Mouse (Mus musculus): ENCODE data around the gene Hpse2.
A peak's percentile ranks its signal among the peaks of the same experiment; 100 is the strongest.
"Not testable (repeated sequence)": the region's sequence is repeated elsewhere in the genome, so short reads cannot be mapped to it uniquely, and the experiment has no call there.

Hpse2 gene

DNA sequence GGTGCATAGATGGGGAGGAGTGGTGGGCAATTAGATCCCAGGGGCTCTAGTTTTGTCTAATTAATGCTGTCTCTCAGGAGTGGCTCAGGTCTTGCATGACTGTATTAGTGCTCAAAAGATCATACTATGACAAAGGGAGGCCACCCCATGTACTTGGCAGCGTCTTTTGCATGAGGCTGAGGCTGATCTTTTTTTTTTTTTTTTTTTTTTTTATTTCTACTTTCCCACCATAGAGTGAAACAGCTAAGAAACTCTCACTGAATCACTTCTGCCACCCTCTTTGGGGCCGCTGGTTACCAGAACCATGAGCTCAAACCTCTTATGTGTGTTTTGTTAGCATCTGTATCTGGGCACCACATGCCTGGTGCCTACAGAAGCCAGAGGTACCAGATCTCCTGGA lies 549.0 kb downstream of the Hpse2 start:
- DNase-seq = no peak

DNA sequence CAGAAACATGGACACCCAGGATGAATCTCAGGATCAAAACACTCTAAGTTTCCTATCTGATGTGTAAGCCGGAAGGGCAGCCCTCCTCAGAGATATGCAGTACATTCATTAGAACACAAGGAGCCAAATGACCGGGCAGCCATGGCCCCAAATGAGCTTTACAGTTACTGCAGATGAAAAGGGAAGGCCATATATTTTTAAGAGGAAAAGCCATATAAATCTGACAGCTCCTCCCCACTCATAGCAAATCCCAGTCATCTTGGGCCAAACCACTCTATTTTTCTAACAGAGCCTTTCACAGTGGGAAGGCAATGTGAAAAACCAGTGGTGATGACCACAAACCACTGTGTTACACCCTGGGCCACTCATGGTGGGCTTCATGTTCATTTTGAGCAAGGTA lies 549.9 kb downstream of the Hpse2 start:
- no peak for DNase-seq

DNA sequence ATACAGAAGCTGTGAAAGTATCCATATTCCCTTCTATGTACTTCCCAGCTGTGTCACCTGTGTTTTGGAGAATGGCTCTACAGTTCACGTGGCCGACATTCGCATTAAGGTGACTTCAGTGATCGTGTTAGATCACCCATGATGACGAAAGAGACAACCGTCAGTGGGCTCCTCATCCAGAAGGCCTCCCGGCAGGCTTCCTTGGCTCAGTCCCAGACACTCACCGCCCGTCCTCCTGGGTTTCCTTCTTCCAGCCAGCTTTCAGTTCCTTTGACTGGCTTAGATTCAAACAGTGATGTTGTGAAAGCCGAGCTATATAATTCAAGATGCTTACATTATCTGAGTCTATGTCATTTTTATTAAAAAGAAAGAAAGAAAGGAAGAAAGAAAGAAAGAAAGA lies 550.6 kb downstream of the Hpse2 start:
- peak; percentile 83 to 87 for DNase-seq

DNA sequence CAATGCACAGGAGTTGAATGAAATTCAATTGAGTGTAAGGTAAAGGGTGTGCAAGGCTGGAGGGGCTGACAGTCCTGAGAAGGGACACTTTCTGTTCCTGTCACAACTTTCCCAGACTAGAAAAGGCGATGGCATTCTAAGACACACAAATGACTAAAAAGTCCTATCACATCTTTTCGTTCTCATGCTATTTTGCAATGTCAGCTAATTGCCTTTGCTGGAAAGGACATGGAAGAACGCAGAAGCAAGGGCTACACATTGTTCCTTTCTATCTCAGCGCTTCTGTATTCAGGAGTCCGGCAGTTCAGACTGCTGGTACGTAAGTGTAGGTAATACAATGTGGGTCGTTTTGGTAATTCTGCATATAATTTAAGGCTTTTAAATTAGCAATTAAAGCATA lies 555.0 kb downstream of the Hpse2 start:
- DNase-seq = no peak

DNA sequence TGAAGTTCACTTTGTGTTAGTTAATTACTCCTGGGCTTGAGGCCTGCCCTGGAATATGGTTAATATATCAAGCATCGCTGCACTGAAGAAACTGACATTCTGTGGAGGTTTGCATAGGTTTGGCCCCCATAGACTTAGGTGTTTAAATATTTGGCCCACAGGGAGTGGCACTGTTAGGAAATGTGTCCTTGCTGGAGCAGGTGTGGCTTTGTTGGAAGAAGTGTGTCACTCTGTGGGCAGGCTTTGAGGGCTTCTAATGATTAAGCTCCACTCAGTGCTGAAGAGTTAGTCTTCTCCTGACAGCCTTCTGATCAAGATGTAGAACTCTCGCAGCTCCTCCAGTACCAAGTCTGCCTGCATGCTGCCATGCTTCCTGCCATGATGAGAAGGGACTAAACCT lies 555.9 kb downstream of the Hpse2 start:
- DNase-seq = no peak

DNA sequence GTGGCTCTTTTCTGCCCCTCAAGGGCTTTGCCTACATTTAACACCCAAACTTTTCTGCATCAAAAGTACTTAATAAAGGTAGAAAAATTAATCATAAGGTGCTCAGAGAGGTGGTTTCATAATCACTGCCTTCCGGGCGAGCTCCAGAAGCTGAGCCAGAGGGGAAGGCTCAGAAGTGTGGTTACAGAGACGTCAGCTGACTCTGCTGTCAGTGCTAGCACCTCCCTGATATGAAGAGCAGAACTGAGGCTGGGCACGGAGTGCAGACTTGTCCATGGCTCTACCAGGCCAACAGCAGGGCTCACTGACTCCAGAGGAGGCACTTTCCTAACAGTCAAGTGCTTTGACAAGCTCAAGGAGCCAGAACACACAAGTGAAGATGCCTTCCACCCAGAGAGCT lies 559.0 kb downstream of the Hpse2 start:
- DNase-seq = no peak

DNA sequence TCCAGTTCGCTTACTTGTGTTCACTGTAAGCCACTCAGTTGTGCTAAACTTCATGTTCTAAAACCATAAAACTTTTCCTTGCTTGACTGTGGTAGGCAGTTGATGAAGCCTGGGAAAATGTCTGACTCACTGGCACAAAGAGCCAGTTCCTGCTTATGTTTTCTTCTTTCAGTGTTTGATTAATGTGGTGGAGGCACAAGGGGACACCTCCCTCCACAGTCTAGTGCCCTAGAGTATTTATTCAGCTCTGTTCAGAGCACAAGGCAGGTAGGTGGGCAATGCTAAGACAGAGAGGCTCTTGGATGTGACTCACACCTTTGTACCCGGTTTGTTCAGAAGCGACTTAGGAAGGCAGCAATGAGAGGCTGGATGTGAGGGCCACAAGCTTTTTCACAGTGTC lies 560.3 kb downstream of the Hpse2 start:
- no peak for DNase-seq

DNA sequence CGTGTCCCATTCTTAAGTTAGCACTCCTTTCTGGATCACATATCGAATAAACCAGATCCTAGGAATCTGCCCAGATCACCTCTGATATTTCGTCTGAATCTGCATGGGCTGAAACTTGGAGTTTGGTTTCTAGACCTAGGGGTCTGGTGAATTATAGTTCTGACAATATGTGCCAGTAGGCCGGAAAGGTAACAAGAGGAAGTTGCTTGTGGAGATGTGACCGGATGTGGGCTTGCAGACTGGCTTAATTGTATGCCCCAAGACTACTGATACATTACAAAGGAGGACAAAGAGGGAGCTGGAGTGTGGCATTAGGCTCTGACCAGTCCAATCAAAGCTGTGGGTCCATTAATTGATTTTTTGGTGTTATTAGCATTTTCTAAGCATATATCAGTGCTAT lies 568.0 kb downstream of the Hpse2 start:
- DNase-seq = no peak

DNA sequence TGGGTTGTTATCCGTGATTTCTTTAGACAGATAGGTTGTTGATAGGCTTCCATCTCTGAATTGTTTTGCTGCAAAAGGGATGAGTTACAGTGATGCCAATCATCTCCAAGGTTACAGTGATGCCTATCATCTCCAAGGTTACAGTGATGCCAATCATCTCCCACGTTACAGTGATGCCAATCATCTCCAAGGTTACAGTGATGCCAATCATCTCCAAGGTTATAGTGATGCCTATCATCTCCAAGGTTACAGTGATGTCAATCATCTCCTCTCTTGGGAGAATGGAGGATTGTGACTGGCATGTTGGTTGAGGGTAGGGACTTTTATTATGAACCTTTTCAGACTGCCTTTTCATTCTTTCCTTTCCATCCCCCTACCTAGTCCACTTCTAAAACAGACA lies 570.4 kb downstream of the Hpse2 start:
- no peak for DNase-seq

DNA sequence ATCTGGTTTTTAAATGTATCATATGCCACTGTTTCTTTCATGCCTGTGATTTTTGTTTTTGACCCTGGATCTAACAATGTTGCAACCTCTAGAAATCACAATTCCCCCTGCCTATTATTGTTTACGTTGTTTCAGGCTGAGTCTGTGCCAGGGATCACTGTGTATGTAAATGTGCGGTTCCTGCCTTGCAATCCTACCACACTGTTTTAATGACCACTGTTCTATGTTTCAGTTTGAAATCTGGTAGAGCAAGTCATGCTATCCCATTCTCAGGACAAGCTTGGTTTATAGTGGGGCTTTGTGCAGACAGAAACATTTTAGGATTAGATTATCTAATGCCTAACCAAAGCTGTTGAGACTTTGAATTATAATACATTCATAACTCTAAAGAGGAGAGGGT lies 571.9 kb downstream of the Hpse2 start:
- DNase-seq = no peak

DNA sequence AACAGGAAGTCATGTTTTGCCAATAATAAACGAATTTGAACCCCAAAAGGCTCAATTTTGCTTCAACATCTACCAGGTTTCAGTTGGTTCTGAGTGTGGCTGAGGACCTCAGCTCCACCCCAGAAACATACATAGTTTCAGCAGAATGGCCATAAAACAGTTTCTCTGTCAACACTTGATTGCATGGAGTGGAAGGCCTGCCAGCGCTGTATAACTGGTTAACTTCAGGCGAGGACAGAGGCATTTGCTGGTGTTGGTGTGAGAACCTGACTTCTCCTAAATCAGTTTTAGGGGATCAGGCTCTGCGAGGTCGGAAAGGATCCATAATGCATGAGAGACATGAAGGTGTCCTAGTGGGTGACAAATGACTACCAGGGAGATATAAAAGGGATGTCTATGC lies 578.0 kb downstream of the Hpse2 start:
- no peak for DNase-seq

DNA sequence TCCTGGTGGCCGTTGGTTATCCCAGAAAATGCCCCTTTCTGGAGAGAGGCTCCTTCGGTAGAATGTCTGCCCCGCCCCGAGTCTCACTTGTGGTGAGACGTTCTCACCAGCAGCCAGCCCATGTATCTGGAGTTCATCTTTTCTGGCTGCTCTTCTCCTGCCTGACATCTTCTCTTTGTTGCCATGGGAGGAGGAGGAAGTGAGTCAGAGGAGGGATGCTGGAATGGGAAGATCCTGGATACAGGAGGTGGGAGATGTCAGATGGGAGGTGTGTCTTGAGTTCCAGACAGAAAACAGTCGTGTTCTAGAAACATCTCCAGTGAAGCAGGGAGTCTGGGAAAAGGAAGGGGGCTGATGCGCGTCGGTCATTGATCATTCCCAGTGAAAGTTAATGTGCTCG lies 578.7 kb downstream of the Hpse2 start:
- DNase-seq = no peak

DNA sequence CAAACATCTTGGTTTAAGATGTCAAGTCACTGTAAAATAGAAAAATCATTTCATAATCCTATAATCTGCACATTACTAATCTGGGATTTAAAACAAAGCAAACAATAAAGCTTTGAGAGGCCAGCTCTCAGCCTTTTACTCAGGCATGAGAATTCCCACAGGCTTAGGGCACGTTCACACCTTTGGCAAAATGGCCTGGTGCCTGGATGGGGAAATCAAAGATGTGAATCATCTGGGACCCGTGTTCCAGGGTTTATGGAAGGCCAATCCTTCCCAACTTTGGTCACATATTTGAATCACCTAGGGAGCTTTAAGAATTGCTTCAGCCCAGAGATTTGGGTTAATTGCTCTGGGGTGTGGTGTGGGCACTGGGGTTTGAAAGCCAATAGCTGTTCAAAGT lies 590.3 kb downstream of the Hpse2 start:
- DNase-seq = no peak

DNA sequence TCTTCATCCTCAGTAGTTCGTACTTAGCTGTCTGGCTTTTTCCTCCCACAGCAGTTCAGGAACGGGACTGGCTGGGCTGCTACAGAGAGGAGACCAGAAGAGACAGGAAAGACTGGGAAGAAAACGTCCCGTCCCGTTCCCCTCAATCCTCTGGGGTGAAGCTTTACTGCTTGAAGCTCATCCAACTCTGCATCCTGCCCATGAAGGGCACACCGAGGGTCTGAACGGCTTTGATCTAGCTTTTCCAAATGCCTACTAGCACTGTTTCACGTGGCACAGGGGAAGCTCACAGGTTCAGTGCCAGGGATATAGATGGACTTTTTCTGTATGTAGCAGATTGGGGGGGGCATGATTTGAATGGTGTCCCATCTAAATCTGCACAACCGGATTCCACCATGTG lies 592.4 kb downstream of the Hpse2 start:
- DNase-seq = no peak

DNA sequence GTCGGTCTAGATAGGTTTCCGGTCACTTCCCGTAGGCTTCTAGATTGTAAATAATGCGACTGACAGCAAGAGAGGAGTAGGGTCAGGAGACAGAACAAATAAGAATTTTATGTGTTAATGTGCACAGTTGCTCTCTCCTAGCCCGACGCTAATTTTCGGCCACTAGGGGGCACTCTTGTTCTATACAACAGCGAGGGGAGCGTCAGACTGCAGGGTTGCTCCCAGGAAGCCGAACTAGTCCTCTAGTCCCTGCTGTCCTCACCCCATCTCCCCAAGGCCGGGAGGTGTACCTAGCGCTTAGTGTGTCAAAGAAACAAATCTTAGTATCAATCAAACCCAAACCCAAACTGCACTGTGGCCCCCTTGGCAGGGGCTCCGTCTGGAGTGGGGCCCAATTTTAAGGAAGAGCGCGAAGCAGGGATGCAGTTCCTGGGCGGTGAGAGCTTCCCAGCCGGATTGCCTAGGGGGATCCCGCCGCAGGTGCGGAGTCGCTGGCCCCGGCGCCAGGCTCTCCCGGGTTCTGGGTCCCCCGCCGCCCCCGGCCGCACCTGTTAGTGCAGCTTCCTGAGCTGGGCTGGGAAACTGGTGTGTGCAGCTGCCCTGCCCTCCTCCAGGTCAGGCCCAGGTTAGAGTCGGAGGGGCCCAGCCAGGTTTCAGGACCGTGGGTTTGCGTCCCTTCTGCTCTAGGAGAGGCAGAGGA lies 593.1 kb downstream of the Hpse2 start:
- DNase-seq = peak; percentile 95 to 98

DNA sequence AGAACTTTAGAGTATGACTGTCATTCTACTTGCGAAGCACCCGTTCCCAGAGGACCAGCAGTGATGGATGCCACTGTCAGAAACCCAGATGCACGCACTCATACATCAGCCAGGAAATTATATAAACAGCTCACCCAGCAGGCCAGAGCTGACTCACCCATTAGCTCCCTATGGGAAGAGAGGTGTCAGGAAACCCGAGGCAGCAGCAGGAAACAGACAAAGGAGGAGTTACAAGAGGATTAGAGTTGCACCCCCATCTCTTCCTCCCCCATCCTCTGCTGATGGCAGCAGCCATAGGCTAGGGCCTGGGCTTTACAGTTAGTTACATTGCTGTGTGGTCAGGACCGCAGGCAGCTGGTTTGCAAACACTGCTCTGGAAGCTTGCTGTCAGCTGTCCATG lies 599.8 kb downstream of the Hpse2 start:
- no peak for DNase-seq

DNA sequence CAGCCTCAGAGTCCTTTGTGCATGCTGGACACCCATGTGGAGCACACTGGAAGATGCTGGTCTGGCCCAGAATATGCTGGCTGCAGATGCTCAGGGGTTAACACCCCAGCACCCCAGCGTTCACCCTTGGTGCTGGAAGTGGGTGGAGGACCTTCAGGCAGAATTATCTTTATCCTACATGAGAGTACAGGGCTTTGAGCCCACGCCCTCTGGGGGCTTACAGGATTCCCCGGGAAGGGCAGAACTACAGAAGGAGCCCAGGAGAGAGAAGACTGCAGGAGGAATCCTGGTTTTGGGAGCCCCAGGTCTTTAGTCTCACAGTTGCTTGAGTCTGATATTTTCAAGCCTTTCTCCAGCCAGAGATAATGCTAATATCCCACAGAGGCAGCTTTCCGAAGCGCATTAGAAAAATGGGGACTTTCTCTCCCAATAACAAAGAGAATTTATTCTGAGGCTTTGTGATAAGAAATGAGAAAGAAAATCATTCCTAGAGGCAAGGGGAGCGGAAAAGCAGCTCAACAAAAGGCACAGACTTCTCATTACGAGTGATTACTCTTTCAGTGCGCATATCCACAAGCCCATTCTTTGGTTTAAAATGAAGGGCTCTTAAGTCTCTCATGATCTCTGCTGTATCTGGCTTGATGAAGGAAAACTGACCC lies 602.5 kb downstream of the Hpse2 start:
- no peak for DNase-seq

DNA sequence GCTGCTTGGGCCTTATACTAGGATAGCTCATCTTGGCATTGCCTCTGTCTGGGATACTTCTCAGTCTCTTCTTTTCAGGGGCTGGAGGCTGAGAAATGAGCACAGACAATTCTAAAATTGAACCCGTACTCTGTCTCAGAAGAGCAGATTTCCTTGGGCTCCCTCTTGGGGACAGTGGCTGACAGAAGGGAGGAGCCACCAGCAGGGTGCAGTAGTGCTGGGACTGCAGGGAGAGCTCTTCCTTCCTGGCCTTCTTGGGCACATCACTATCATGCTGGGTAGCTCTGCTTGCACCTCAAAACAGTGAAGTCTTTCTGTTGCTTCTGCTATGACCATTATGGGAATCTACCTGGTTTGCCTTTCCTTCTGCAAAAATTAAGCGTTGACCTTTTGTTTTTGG lies 603.0 kb downstream of the Hpse2 start:
- no peak for DNase-seq

DNA sequence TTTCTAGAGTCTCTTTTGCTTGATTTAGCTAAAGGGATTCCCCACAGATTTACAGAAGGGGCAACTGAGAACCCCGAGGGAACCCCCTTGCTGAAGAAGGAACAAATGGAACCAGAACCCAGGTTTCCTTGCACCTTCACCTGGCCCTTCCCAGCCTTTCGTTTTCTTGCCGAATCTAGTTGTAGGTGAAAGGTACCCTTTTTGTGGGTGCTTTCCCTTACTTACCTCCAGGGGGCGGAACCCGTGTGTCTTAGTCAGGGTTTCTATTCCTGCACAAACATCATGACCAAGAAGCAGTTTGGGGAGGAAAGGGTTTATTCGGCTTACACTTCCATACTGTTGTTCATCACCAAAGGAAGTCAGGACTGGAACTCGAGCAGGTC lies 608.0 kb downstream of the Hpse2 start:
- DNase-seq = not testable (repeated sequence)

DNA sequence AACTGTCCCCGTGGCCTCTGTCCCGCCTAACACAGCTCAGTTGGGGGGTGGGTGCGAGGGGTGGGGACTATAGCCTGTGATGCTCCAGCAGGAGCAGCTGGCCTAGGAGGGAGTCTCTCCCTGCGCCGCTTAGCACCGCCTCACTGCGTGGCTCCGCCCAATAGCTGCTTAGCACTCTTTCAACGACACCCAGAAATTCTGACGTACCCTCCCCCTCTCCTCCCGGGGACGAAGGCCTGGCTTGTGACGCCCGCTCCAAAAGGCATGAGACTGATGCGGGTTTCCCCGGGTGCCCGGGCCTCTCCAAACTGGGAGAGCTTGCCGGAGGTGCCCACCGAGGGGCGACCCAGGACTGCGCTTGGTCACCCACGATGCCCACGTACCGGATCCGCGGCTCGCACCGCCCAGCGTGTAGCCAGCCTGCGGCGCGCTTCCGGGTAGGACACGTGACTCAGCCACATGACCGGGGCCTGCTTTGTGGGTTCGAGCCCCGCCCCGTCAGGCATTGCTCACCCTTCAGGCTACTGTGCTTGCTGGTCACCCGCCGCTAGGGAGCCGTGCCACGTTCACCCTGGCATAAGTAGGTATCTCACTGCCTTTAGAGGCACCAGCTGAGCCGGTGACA lies 608.5 kb downstream of the Hpse2 start, which contains the start of gene Hps1:
Gene Hps1 (minus strand): TSS at position 448 of the 625 bp plus-strand sequence.
- peak; percentile 90 to 93 for DNase-seq

DNA sequence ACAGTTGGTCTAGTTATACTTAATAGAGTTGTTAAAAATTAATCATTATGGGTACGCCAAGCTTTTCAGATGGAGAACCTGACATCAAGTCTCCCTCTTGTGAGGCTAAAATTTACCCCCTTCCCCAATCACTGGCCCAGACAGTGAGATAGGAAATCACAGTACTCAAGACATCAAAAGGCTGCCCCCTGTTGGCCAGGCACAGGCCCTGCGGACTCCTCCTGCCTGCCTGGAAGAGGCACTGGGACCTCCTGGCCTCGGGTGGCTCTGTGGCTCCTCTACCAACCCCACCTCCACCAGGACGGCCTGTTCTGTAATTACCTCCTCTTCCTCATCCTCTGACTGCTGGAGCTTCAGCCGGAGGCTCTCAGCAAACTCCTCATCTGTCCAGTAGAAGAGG lies 610.4 kb downstream of the Hpse2 start:
- DNase-seq = peak; percentile 43 to 58

DNA sequence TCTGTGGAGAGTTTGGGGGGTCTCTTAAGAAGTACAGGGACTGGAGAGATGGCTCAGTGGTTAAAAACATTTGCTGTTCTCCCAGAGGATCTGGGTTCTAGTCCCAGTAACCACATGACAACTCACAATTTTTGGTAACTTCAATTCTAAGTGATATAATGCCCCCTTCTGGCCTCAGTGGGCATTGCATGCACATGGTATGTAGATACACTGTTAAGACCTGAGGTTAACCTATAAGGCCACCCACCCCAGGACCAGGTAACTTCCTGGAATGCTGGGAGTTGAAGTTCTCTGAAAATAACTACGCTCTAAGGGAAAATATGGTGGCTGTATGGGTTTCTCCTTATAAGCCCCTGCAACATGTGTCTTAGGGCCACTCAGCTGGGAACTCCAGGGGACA lies 611.3 kb downstream of the Hpse2 start:
- DNase-seq = peak in 1 of 2 experiments; percentile 30

DNA sequence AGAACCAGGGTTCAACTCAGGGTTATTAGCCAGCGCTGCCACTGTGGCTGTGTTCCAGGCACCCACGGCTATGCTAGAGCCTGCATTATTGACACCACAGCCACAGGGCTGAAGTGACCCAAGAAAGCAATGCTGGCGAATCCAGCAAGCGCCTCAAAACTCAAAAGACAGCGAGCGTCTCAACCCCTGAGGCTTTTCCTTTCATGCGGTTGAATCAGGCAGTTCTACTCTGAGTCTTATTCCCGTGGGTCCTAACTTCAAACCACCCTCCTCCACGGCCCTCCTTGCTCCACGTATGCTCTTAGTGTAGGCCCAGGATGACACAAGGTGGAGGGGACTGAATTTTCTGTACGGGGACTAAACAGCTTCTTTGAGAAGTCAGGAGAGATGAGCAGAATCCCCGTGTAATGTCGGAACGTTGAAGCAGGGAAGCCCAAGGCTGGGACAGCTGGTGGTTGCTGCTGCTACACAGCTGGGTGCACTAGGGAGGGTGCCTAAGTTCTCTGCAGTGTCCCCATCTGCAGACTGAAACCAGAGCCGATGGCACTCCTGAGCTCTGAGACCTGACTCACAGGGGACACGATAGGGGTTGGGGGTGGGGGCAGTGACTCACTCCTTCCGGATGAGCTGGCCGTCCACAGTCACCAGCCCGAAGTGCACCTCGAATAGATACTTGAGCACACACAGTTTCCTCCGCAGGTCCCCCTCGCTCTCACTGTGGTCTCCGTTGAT lies 617.8 kb downstream of the Hpse2 start:
- no peak for DNase-seq

DNA sequence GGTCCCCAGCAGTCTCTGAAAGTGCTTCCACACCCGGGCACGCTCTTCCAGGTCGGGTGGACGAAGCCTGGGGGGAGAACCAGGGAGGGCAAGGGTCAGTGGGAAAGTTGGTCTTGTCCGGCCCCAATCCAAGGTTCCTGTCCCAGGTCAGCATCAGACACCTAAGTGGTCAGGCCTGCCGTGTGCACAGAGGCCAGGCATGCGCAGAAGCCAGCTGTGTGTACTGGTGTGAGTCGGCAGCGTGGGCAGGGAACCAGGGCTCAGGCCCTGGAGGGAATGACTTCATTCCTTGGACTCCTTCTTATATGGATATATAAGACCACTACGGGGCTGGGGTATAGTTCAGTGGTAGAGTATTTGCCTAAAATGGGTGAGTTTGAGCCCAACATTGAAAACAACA lies 618.5 kb downstream of the Hpse2 start:
- no peak for DNase-seq

All from cerebellum, postnatal 10 days (tissue).